Mouse (Mus musculus) monocyte, adult 5-6 weeks (primary cell): ENCODE results near the gene Rnf7. TPM values are rescaled to one million over a fixed set of nuclear protein-coding genes. Genes with fewer than 3 reads are reported as not detected.
"Not testable (repeated sequence)": the region's sequence is repeated elsewhere in the genome, so short reads cannot be mapped to it uniquely, and the experiment has no call there.

Source experiments
- ATAC-seq: fragments of 153-309, 156-312 bp; replicated peaks from 2 replicates; pipeline ENCODE4 v1.8.0; 2017; ENCODE audit warnings: mild to moderate bottlenecking; ENCODE audit not compliant: low TSS enrichment, insufficient number of reproducible peaks, severe bottlenecking, poor library complexity, low FRiP score
- total RNA-seq: library from RNA; stranded (forward); fragments of 200-1000, 200-491, 200-594 nt; gene quantifications from 3 replicates; pipeline ENCODE4 v1.2.3, GENCODE M21; 2017

The Rnf7 gene
- total RNA-seq, 1 experiment from 2014 or later, result 62.7 TPM

- no peak for ATAC-seq
Measured at GRCm38 (mm10) chr9:96472356-96472755, 6.1 kb downstream of the Rnf7 start.

GRCm38 (mm10) chr9:96471681-96472080 is 6.8 kb downstream of the Rnf7 start:
- not testable (repeated sequence) for ATAC-seq

DNA sequence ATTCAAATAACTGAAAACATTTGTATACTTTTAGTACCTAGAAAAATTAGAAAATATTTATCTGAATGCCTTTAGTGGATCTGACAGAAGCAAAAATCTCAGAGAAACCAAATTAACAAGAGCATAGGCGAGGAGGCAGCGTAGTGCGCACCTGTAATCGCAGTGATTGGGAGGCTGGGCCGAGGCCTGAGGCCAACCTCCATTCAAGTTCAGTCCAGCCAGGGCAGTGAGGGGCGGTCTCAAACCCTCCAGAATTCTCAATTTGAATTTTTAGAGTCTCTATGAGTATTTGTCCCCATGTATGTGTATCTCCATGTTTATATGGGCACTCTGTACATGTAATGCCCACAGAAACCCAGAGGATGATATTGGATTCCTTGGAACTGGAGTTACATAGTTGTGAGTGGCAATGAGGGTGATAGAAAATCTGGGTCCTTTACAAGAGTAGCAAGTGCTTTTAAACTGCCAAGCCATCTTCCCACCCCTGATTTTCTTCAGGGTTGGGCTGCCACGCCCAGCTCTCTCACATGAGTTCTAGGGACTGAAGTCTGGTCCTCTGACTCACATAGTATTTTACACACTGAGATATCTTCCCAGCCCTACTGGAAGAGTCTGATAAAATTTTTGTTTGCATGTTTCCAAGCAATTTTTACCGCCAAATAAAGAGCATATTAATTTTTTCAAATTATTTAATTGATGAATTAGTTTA is 8.1 kb downstream of the Rnf7 start:
- ATAC-seq, result no peak

DNA sequence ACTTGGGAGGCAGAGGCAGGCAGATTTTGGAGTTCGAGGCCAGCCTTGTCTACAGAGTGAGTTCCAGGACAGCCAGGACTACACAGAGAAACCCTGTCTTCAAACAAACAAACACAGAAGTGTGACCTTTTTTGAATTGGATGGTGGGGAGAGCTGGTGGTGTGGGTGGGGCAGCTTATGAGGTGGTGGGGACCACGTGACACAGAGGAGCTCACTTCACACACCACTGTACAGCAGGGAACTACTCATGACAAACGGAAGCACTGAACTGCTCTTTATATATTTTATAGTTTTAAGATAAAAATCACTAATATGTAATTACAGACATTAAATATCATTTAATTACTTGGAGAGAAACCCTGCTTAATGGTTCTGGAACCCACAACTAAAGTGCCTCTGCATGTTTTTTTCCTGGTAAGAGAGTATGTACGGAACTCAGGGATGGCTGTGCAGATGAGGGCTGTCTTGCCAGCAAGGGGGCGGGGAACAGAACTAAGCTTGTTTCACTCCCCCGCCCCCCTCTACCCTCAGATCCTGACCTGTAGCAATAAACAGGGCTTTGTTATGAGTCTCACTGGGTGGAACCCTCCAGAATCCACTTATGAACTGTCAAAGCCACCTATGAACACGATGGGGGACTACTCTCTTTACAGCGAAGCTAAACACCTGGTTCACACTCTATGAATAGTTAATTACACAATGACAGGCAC is 8.8 kb downstream of the Rnf7 start:
- no peak for ATAC-seq

DNA sequence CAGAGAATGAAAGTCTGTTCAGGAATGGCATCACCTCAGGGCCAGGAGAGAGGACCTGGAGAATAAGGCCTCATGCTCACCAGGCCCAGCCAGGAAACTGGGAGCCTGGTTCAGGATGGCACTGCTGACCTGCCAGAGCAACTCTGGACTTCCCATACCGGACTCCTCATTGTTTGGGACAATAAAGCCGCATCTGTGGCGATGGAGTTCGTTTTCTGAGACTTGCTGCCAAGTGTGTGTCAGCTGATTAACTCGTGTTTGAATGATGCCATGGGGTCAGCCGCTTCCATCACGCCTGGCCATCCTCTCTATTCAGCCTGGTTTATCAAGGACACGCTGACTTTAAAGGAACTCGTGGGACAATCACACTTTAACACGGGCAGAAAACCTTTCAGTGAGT is 14.8 kb downstream of the Rnf7 start:
- ATAC-seq, result no peak

DNA sequence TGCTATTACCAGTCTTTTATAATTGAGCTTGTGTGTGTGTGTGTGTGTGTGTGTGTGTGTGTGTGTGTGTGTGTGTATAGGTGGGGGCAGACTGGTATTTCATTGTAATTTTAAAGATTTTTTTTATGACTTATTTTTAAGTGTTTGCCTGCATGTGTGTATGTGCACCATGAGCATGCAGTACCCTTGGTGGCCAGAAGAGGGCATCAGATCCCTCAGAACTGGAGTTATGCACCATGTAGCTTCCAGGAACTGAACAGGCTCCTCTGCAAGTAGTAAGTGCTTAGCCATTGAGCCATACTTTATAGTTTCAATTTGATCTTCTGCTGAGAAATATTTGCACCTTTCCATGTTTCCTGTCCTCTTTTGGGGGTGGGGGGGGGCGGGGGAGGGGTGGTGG is 16.9 kb downstream of the Rnf7 start:
- no peak for ATAC-seq

DNA sequence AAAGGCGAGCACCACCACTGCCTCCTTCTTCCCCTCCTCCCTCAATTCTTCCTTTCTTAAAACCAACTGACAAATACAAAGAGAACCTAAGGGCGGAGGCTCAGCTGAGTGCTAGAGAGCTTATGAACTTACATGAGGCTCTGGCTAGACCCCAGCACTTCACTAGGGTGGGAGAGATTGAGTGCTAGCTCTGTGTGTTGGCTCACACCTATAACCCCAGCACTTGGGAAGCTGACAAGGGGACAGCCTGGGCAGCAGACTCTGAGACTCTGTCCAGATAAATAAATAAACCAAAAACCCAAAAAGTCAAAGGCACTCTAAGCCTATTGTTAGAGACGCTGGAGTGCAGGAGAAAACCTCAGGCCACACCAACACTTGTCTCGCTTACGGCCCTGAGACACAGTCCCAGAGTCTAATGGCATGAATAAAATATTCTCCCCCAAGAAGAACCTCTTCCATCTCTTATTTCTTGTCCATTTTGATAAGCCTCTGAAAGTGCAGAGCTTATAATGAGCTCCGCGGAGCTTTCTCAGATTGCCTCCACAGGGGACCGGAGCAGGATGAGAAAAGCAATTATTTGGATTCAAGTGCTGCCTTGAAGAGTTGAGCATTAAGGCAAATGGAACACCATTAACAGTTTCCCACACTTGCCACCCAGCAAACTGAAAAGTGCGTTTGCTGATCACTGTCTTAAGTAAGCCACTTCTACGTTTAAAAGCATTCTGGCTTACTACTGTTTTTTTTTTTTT is 18.2 kb downstream of the Rnf7 start:
- no peak for ATAC-seq

- no peak for ATAC-seq
Measured at GRCm38 (mm10) chr9:96455618-96456017, 22.9 kb downstream of the Rnf7 start.

DNA sequence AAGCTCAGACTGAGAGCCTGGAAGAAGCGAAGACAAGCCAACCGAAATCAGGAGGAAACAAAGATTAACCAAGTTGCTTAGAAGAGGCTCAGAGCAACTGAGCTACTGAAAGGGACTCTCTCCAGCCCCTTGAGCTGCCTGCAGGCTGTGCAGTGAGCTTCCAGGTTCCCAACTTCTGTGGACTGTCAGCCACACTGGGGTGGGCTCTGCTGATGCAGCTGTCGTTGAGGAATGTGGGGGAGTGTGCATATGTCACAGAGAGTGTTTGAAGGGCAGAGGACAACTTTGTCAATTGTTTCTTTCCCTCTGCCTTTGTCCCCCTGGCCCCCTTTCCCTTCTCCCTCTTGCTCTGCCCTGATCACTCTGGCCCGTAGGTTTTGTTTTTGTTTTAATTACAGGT is 25.5 kb downstream of the Rnf7 start:
- no peak for ATAC-seq

DNA sequence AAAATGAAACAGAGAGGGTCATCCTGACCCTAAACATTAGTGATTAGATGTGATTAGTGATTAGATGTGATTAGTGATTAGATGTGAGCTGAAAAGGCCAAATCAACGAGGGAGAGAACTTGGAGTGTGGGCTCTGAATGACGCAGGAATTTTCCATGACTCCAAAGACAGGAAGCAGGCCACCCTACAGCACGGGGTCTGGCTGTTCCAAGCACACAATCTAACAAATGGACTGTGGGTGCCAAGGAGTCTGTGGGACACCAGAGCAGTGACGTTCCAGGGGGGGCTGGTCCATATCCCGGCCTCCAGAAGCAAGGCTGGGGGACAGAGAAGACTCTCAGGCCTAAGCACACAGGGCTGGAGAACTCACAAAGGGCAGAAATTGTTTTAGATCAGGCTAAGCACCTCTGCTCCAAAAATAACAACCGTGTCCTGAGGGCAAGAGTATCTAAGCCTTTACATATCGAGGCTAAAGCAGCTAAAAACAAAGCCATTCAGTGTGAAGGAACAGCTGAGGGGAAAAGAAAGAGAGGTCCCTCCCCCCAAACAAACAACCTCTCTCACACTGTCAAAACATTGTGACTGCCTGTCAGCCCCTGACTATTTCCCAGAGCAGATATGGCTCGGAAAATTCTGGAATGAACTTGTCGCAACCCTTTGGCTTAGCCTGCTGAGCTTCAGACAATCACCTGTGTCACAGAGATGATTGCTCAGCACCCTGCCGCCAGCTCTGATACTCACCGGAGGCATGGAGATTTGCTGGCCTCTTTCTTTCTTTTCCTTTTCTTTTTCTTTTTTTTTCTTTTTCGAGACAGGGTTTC is 27.4 kb downstream of the Rnf7 start:
- ATAC-seq, result no peak

GRCm38 (mm10) chr9:96449514-96449913 is 29.0 kb downstream of the Rnf7 start:
- ATAC-seq, result no peak

- no peak for ATAC-seq
Measured at GRCm38 (mm10) chr9:96445351-96445750, 33.1 kb downstream of the Rnf7 start.

GRCm38 (mm10) chr9:96442081-96442480 is 36.4 kb downstream of the Rnf7 start:
- no peak for ATAC-seq

- ATAC-seq, result 0 out of 2 replicates have a peak, but pooled peaks have one; percentile 1
Measured at GRCm38 (mm10) chr9:96438334-96438871, 40.1 kb downstream of the Rnf7 start.

- ATAC-seq, result peak; percentile 77
Measured at GRCm38 (mm10) chr9:96437805-96438333, 40.6 kb downstream of the Rnf7 start.

GRCm38 (mm10) chr9:96436901-96437804 is 41.3 kb downstream of the Rnf7 start:
- ATAC-seq, result 0 out of 2 replicates have a peak, but pooled peaks have one; percentile 5

DNA sequence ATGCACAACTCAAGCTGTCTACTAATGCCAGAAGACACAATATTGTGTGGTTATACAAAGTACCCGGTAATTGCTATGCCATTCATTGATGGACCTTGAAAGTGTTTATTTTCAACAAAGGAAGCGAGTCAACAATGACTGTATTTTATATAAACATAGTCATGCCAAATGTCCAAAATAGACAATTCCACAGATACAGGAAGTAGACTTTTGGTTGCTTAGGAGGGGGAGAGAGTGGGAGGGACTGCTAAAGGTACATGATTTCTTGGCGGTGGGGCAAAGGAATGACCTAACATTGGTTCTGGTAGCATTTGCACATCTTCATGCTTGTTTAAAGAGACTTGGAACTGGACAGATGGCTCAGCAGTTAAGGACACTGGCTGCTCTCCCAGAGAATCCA is 45.9 kb downstream of the Rnf7 start:
- no peak for ATAC-seq
